Mouse (Mus musculus) heart, embryonic 15.5 days (tissue): ENCODE data around the gene AU040320. TPM values are rescaled to one million over a fixed set of nuclear protein-coding genes. Genes with fewer than 3 reads are reported as not detected.

ENCODE experiments used
- ATAC-seq: fragments of 200-750 bp; cut with Nextera tagmentation; replicated peaks from 2 replicates; pipeline ENCODE4 v1.8.0; 2017; ENCODE audit warnings: low read depth, moderate TSS enrichment; ENCODE audit not compliant: insufficient number of reproducible peaks, insufficient read depth, low FRiP score
- H3K27ac ChIP-seq: fragments of 300-500 bp; sonication (generic); 2 replicates; pipeline ENCODE4 v1.5.1; 2015; ENCODE audit warnings: mild to moderate bottlenecking, inconsistent platforms
- H3K27me3 ChIP-seq: fragments of 300-500 bp; sonication (generic); 2 replicates; pipeline ENCODE4 v1.6.1; 2015; ENCODE audit warnings: inconsistent platforms
- H3K36me3 ChIP-seq: fragments of 300-500 bp; sonication (generic); 2 replicates; pipeline ENCODE4 v1.6.1; 2015; ENCODE audit warnings: mild to moderate bottlenecking, inconsistent platforms
- H3K4me1 ChIP-seq: fragments of 300-500 bp; sonication (generic); replicated peaks from 2 replicates; pipeline ENCODE4 v1.6.1; 2015; ENCODE audit warnings: inconsistent platforms
- H3K4me2 ChIP-seq: fragments of 300-500 bp; sonication (generic); 2 replicates; pipeline ENCODE4 v1.6.1; 2015; ENCODE audit warnings: inconsistent platforms, mild to moderate bottlenecking, moderate library complexity
- H3K4me3 ChIP-seq: fragments of 300-500 bp; sonication (generic); 2 replicates; pipeline ENCODE4 v1.5.1; 2015; ENCODE audit warnings: mild to moderate bottlenecking, inconsistent platforms
- H3K9ac ChIP-seq: fragments of 300-500 bp; sonication (generic); 2 replicates; pipeline ENCODE4 v1.6.1; 2015; ENCODE audit warnings: mild to moderate bottlenecking, inconsistent platforms
- H3K9me3 ChIP-seq: fragments of 300-500 bp; sonication (generic); replicated peaks from 2 replicates; pipeline ENCODE4 v1.6.1; 2016; ENCODE audit warnings: inconsistent platforms
- whole genome bisulfite sequencing: fragments of 180-500 bp; shearing (Covaris S2); methylation state at CpG from one replicate; pipeline ENCODE4 v1.1.7; 2015; ENCODE audit warnings: mixed read lengths; 5-methylcytosine and 5-hydroxymethylcytosine counted together
- polyA plus RNA-seq: library from polyadenylated mRNA; unstranded; fragments of >200 nt; fragmentation: Nextera tagmentation; extraction: Ambion mirVana; gene quantifications from 2 replicates; pipeline ENCODE4 v1.2.1, GENCODE M21; 2015

AU040320 gene
- polyA plus RNA-seq, 1 experiment from 2014 or later: 20.2 TPM

DNA sequence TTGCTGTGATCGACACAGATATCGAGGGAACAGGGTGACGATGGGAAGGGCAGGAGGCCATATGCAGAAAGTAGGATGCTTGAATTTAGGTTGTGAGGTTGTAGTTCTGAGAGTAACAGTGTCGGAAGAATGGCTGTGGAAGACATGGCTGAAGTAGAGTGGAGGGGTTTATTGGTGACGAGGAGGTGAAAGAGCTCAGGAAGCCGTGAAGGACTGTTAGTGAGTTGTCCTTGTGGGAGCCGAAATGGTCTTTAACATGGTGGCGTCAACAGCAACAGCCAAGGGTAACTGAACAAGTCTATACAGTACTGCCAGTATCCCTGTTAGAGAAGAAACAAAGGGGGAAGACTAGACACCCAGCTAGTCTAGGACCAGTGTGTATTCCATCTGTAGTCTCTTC lies 48.8 kb downstream of the AU040320 start:
- Histone ChIP-seq H3K9ac (no peak overlapping the region), H3K27me3 (no peaks in the 10 kb centered on the region), H3K27ac (no peak overlapping the region), H3K9me3 (no peaks in the 10 kb centered on the region), H3K4me2 (no peak overlapping the region), H3K36me3 (no peaks in the 10 kb centered on the region), H3K4me1 (peaks cover 9% of the 10 kb centered on the region), H3K4me3 (no peak overlapping the region)
- WGBS: 91% methylated on average over 8 of the region's 8 CpGs
- ATAC-seq: no peak

DNA sequence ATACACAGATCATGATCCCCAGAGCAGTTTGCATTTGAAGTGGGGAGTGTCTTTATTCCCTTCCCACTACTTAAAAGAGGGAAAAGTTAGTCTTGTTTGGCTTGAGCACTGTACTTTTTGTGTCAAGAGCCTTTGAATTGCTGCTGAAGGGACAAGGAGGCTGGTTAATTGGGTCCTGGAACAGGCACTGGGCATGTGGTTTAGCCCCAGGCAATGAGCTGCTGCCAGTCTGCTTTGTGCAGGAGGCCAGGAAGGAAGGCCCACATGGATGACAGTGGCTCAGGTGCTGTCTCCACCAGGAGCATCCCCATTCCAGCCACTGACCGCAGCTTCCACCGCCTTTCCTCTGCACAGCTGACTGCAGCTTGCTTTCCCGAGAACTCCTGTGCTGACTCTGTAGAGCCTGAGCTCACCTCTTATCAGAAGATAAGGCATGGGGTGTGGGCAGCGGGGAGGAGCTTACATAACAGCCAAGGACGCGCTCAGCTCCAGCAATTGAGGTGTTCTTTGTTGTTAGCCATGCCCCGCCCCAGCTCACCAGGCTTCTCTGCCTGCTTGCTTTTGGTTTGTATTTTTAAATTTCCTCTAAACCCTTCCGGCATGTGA lies 50.0 kb downstream of the AU040320 start:
- H3K27ac ChIP-seq: peak overlapping the region; percentile 24; the same call in 1 of the 2 replicates
- 23% methylated on average over 8 of the region's 8 CpGs for WGBS
- peaks cover 9% of the 10 kb centered on the region for H3K4me1 ChIP-seq
- no peaks in the 10 kb centered on the region for H3K36me3 ChIP-seq
- no peak overlapping the region for H3K4me3 ChIP-seq
- peak overlapping the region; percentile 29; the same call in 1 of the 2 replicates for H3K4me2 ChIP-seq
- no peak overlapping the region for H3K9ac ChIP-seq
- no peaks in the 10 kb centered on the region for H3K27me3 ChIP-seq
- ATAC-seq: peak; percentile 62; the same call in 1 of the 2 replicates
- no peaks in the 10 kb centered on the region for H3K9me3 ChIP-seq

DNA sequence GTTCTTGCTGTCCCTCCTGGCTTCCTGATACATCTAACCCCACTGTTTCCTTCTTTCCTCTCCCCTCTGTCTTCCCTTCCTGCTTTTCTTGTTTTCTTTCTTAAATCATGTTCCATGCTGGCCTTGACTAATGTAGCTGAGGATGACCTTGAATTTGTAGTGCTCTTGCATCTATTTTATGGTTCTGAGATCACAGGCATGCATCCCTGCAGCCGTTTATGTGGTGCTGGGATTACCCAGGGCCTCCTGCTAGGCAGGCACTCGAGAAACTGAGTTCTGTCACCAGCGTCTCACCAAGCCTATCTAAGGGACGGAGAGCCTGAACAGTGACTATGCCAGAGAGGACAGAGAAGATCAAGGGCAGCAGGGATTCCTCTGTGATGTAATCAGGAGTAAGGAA lies 52.4 kb downstream of the AU040320 start:
- H3K27ac ChIP-seq: no peak overlapping the region
- no peak for ATAC-seq
- no peak overlapping the region for H3K4me2 ChIP-seq
- H3K4me1 ChIP-seq: peaks cover 9% of the 10 kb centered on the region
- no peak overlapping the region for H3K9ac ChIP-seq
- no peaks in the 10 kb centered on the region for H3K27me3 ChIP-seq
- H3K4me3 ChIP-seq: no peak overlapping the region
- no peaks in the 10 kb centered on the region for H3K36me3 ChIP-seq
- WGBS: 39% methylated on average over 4 of the region's 4 CpGs
- no peaks in the 10 kb centered on the region for H3K9me3 ChIP-seq

DNA sequence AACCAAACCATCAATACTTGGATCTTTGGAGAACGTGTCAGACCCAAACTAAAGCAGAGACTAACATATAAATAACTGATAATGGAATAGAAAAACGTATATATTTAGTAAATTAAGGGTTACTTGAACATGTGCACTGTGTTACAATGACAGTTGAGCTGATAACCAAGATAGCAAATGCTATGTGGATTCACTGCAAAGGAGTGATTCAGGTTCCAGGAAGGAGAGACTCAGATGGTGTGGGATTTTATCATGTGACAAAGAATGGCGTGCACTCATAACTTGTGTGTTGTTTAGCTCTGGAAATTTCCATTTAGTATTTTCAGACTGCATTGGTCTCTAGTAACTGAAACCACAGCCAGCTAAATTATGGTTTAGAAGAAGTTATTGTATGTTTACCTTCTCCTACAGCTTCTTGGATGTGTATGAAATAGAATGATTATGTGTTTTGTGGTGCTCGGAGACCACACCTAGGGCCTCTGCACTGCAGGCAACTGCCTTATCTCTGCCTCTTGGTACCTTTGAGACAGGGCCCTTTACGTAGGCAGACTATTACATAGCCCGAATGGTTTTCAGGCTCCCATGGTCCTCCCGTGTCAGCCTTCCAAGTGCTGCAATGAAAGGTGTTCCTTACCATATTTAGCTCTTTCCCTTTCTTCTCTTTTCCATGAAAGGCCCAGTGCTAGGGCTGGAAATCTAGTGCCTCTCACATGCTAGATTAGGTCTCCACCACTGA lies 53.5 kb downstream of the AU040320 start:
- no peak overlapping the region for H3K9ac ChIP-seq
- H3K4me3 ChIP-seq: no peak overlapping the region
- no peaks in the 10 kb centered on the region for H3K27me3 ChIP-seq
- 60% methylated on average over 7 of the region's 7 CpGs for WGBS
- H3K4me1 ChIP-seq: peaks cover 9% of the 10 kb centered on the region
- no peak overlapping the region for H3K27ac ChIP-seq
- H3K4me2 ChIP-seq: no peak overlapping the region
- no peaks in the 10 kb centered on the region for H3K9me3 ChIP-seq
- no peaks in the 10 kb centered on the region for H3K36me3 ChIP-seq
- ATAC-seq: no peak

DNA sequence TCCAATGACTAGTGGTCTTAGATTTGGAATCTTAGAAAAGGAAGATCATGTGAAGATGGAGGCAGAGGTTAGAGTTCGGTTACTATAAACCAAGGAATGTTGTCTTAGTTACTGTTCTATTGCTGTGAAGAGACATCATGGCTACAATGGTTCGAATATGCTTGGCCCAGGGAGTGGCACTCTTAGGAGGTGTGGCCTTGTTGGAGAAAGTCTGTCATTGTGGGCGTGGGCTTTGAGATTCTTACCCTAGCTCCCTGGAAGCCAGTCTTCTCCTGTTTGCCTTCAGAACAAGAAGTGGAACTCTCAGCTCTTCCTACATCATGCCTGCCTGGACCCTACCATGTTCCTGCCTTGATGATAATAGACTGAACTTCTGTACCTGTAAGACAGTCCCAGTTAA lies 57.2 kb downstream of the AU040320 start:
- peaks cover 8% of the 10 kb centered on the region; the same call in 1 of the 2 replicates for H3K4me1 ChIP-seq
- H3K36me3 ChIP-seq: no peaks in the 10 kb centered on the region
- H3K27ac ChIP-seq: no peak overlapping the region
- no peak for ATAC-seq
- H3K9me3 ChIP-seq: no peaks in the 10 kb centered on the region
- WGBS: 91% methylated on average over 3 of the region's 3 CpGs
- H3K9ac ChIP-seq: no peak overlapping the region
- no peaks in the 10 kb centered on the region for H3K27me3 ChIP-seq
- no peak overlapping the region for H3K4me3 ChIP-seq
- H3K4me2 ChIP-seq: no peak overlapping the region

DNA sequence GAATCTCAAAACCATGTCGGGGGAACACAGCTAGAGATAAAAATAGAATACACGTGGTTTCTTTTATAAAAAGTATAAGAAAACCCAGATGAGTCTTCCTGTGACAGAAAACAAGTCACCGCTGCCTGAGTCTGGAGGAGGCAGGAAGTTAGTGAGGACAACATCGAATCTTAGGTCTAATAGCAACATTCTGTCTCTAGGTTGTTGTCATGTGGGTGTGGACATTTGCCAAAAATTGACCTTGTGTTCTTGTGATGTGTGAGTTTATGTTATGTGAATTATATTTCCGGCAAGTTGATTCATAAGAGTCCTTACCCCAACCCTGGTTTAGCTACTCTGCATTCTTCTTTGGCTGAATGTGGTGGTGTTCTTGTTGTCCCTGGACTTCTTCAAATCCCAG lies 59.9 kb downstream of the AU040320 start:
- Histone ChIP-seq H3K36me3 (peaks cover 14% of the 10 kb centered on the region; the same call in 1 of the 2 replicates), H3K4me3 (no peak overlapping the region), H3K27me3 (no peaks in the 10 kb centered on the region), H3K27ac (0 out of 2 replicates have a peak overlapping the region, but pooled peaks have one; percentile 3), H3K9me3 (no peaks in the 10 kb centered on the region), H3K4me2 (no peak overlapping the region), H3K9ac (no peak overlapping the region), H3K4me1 (peaks cover 8% of the 10 kb centered on the region; the same call in 1 of the 2 replicates)
- no peak for ATAC-seq
- 47% methylated on average over 5 of the region's 5 CpGs for WGBS

DNA sequence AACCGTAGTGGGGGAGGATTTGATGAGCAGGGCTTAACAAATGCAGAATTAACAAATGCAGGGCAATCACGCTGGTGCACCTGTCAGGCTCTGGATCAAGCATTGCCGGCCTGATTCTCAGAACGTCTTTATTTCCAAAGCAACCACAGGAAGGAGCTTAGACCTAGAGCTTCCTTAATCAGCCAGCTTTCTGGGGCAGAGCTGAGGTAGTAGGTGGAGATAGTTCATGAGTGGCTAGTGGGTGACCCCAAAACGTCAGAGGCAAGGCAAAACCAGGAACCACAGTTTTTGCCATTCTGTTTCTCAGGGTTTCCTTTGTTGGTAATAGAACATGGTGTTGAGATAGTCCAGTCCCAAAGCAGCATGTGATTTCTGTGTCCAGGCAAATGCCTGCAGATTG lies 61.5 kb downstream of the AU040320 start:
- peaks cover 8% of the 10 kb centered on the region; the same call in 1 of the 2 replicates for H3K4me1 ChIP-seq
- H3K9me3 ChIP-seq: no peaks in the 10 kb centered on the region
- H3K27ac ChIP-seq: no peak overlapping the region
- no peak overlapping the region for H3K4me2 ChIP-seq
- whole genome bisulfite sequencing: 64% methylated on average over 5 of the region's 5 CpGs
- H3K4me3 ChIP-seq: no peak overlapping the region
- no peaks in the 10 kb centered on the region for H3K27me3 ChIP-seq
- no peak for ATAC-seq
- H3K9ac ChIP-seq: no peak overlapping the region
- peaks cover 16% of the 10 kb centered on the region; the same call in 1 of the 2 replicates for H3K36me3 ChIP-seq

DNA sequence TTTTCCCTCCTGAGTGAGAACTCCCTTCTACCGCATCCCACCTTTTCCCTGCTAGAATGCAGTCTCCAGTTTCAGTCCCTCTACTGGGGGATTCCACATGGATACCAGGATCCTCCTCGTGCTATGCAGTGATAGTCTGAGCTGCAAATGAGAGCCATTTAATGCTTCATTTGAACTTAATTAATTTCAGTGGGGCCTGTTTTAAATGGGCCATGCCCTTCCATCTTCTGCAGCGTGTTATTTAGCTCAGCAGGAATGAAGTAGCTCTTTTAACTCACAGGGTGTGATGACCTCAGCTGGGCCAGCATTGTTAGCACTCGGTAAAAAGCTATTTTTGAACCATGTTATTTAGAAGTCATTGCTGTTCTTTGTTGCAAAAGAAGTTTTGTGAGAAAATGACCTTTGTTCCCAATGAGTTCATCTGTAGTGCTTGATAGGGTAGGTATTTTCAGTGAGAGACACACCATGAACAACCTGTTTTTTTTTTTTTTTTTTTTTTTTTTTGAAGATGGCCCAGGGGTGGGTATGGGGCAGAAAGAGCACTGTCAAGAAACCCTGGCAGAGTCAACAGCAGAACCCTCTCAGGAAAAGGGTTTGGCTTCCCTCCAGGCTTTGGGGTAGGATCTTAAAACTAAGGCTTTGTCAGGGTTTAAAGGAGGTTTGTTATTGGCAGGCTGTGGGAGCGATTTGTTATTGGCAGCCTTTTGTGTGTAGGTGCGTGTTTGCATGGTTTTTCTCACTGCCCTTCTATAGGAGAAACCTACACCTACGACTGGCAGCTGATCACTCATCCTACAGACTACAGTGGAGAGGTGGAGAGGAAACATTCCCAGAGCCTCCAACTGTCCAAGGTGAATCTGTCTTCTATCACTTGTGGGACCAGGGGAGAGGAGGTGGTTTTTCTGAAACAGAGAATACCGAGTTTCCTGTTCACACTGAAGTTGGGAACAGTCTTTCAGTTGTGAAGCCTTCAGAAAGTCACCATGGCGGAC lies 69.8 kb downstream of the AU040320 start:
- no peak for ATAC-seq
- no peaks in the 10 kb centered on the region for H3K9me3 ChIP-seq
- no peak overlapping the region for H3K9ac ChIP-seq
- H3K4me1 ChIP-seq: peaks cover 8% of the 10 kb centered on the region
- peaks cover 2% of the 10 kb centered on the region; the same call in 1 of the 2 replicates for H3K36me3 ChIP-seq
- 59% methylated on average over 9 of the region's 9 CpGs for WGBS
- no peak overlapping the region for H3K4me3 ChIP-seq
- no peak overlapping the region for H3K4me2 ChIP-seq
- H3K27ac ChIP-seq: no peak overlapping the region; the same call in 1 of the 2 replicates
- no peaks in the 10 kb centered on the region for H3K27me3 ChIP-seq

DNA sequence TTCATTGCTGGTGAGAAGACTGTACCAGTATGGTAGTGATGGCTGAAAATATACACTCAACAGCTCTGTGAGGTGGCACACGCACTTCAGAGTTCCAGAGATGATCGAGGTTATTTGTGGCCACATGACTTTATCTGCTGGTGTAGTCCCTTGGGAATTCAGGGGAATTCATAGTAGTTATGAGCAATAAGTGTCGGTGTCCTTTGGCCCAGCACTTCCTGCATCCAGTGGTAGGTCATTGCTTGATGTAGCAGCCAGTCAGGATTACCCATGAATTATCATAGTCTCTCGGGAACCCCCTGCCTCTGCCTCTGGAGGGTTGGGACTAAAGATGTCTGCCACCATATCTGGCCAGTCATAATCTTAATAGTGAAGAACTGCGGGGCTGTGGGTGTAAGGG lies 70.6 kb downstream of the AU040320 start:
- no peak for ATAC-seq

DNA sequence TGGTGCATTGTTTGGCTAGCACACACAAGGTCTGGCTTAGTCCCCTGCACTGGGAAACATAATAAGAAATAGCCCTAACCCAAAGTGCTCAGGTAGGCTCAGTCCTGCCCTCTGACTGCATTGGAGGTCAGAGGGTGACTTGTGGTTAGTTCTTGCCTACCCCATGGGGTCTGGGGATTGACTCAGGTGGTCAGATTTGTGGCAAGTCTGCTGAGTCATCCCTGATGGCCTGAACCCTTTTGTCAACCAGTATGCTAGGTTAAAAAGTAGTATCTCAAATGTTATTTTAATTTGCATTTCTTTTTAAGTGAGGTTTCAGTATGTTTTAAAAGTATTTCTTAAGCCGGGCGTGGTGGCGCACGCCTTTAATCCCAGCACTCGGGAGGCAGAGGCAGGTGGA lies 77.8 kb downstream of the AU040320 start:
- Histone ChIP-seq H3K9me3 (no peaks in the 10 kb centered on the region), H3K4me3 (no peak overlapping the region), H3K27ac (no peak overlapping the region), H3K36me3 (peaks cover 32% of the 10 kb centered on the region), H3K9ac (no peak overlapping the region), H3K4me2 (no peak overlapping the region), H3K27me3 (no peaks in the 10 kb centered on the region), H3K4me1 (peaks cover 7% of the 10 kb centered on the region)
- 97% methylated on average over 5 of the region's 5 CpGs for WGBS
- no peak for ATAC-seq

More for the DNA sequence above, 70.6 kb downstream of the AU040320 start:
- Histone ChIP-seq H3K27me3 (no peaks in the 10 kb centered on the region), H3K4me1 (peaks cover 13% of the 10 kb centered on the region), H3K4me3 (no peak overlapping the region), H3K27ac (no peak overlapping the region), H3K36me3 (no peaks in the 10 kb centered on the region), H3K9ac (no peak overlapping the region), H3K9me3 (no peaks in the 10 kb centered on the region), H3K4me2 (no peak overlapping the region)
- 61% methylated on average over 5 of the region's 5 CpGs for WGBS

DNA sequence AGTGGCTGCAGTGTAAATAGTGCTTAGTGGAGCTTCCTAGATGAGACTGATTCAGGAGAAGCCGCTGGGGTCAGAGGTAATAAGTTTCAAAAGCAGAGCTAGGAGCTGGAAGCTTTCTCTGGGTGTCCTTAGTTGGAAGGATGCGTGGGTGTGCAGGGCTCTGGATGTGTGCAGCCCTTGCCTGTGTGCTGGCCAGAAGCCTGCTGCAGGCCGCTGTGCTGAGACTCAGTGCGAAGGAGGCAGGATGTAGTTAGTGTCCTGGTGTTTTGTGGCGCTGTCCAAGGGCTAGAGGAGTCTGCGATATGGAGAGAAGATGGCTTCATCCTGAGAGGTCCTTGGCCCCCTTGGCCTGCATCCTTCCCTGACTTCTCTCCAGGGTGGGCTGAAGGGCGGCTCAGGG lies 85.5 kb downstream of the AU040320 start:
- Histone ChIP-seq H3K27ac (peak overlapping the region; percentile 28), H3K27me3 (no peaks in the 10 kb centered on the region), H3K9ac (no peak overlapping the region), H3K9me3 (no peaks in the 10 kb centered on the region), H3K36me3 (peaks cover 21% of the 10 kb centered on the region; the same call in 1 of the 2 replicates), H3K4me2 (no peak overlapping the region), H3K4me3 (no peak overlapping the region), H3K4me1 (no peaks in the 10 kb centered on the region)
- no peak for ATAC-seq
- 74% methylated on average over 7 of the region's 7 CpGs for WGBS
